Mouse (Mus musculus) cortical plate, adult 2 months (tissue): ENCODE measurements around the gene Fzr1.

ENCODE experiments used
- CTCF ChIP-seq: fragments of 200-500 bp; IDR thresholded peaks from 2 replicates; pipeline ENCODE4 v1.5.1; 2011; ENCODE audit warnings: mild to moderate bottlenecking, control low read depth, low read length; ENCODE audit not compliant: insufficient read depth; ENCODE audit errors: extremely low read depth
- POLR2A ChIP-seq: fragments of 200-500 bp; IDR thresholded peaks from 2 replicates; pipeline ENCODE4 v1.6.1; 2011; ENCODE audit warnings: mild to moderate bottlenecking, low read length, control low read depth; ENCODE audit not compliant: insufficient read depth; ENCODE audit errors: extremely low read depth

- TF ChIP-seq CTCF (no peak), POLR2A (no peak)
Measured at GRCm38 (mm10) chr10:81399798-81400308, 21.5 kb upstream of the Fzr1 start.
